Mouse (Mus musculus) midbrain, embryonic 12.5 days (tissue): ENCODE measurements around the gene Tmem184a. TPM values are rescaled to one million over a fixed set of nuclear protein-coding genes. Genes with fewer than 3 reads are reported as not detected.

ENCODE experiments used
- ATAC-seq: fragments of 200-750 bp; cut with Nextera tagmentation; 2 replicates; pipeline ENCODE4 v1.8.0; 2017; ENCODE audit warnings: low read depth, moderate TSS enrichment, moderate library complexity; ENCODE audit not compliant: low FRiP score
- H3K27ac ChIP-seq: fragments of 300-500 bp; sonication (generic); replicated peaks from 2 replicates; pipeline ENCODE4 v1.5.1; 2016; ENCODE audit warnings: mild to moderate bottlenecking
- H3K27me3 ChIP-seq: fragments of 300-500 bp; sonication (generic); 2 replicates; pipeline ENCODE4 v1.6.1; 2016; ENCODE audit warnings: mild to moderate bottlenecking
- H3K36me3 ChIP-seq: fragments of 300-500 bp; sonication (generic); 2 replicates; pipeline ENCODE4 v1.6.1; 2016
- H3K4me1 ChIP-seq: fragments of 300-500 bp; sonication (generic); 2 replicates; pipeline ENCODE4 v1.6.1; 2016
- H3K4me2 ChIP-seq: fragments of 300-500 bp; sonication (generic); replicated peaks from 2 replicates; pipeline ENCODE4 v1.6.1; 2016; ENCODE audit warnings: mild to moderate bottlenecking, moderate library complexity
- H3K4me3 ChIP-seq: fragments of 300-500 bp; sonication (generic); 2 replicates; pipeline ENCODE4 v1.5.1; 2016; ENCODE audit warnings: mild to moderate bottlenecking
- H3K9ac ChIP-seq: fragments of 300-500 bp; sonication (generic); replicated peaks from 2 replicates; pipeline ENCODE4 v1.6.1; 2016; ENCODE audit warnings: mild to moderate bottlenecking, moderate library complexity
- H3K9me3 ChIP-seq: fragments of 300-500 bp; sonication (generic); 2 replicates; pipeline ENCODE4 v1.6.1; 2016; ENCODE audit warnings: mild to moderate bottlenecking
- WGBS: fragments of 180-500 bp; shearing (Covaris S2); methylation state at CpG from one replicate; pipeline ENCODE4 v1.1.7; 2016; 5-methylcytosine and 5-hydroxymethylcytosine counted together
- polyA plus RNA-seq: library from polyadenylated mRNA; unstranded; fragments of >200 nt; fragmentation: Nextera tagmentation; extraction: Ambion mirVana; gene quantifications from 2 replicates; pipeline ENCODE4 v1.2.1, GENCODE M21; 2016

Tmem184a gene
- polyA plus RNA-seq, 1 experiment from 2014 or later, result 0.75 TPM

DNA sequence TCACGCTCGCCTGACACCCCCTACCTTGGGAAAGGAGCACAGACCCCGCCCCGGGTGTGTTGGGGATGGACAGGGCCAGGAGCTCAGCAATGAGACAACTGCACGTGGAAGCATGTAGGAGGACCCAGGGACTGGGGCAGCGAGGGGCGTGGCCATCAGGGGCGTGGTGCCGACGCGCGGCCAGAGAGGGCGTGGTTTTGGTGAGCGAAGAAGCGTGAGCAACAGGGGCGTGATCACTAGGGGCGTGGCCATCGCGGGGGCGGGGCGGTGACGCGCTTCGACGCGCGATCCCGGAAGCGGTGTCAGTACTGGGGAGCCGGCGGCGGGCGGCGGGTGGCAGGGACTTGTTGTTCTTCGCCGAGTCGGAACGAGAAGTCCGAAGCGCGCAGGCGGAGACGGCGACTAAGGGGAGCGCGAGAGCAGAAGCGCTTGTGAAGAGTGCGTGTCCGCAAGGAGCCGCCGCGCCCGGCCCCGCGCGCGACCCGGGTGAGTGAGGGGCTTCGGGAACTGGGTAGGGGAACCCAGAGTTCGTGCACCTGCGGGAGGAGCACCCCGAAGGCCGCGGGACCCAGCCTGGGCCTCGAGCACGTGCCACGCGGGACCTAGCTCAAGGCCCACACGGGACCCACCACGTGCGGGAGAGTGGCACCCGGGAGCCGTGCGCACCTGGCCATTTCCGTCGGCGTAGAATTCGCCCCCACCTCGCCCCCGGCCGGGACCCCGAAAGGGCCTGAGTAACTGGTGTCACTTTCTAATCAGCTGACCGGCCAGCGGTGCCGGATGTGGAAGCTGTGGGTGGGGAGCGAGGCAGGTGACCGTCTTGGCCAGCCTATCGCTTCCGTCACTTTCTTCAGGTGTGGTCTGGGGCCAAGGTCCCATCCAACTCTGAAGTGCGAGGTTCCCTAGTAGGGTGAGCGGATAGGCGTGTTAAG is 28.2 kb downstream of the Tmem184a start, which contains the start of gene Mafk:
Mafk (plus strand) TSS at position 287 of the 932 bp plus-strand sequence.
- Histone ChIP-seq H3K4me3 (peak within 1 kb of the TSS; percentile 79), H3K36me3 (no peaks in the 10 kb centered on the region), H3K27ac (peak within 1 kb of the TSS; percentile 15; the same call in 1 of the 2 replicates), H3K9me3 (no peaks in the 10 kb centered on the region), H3K9ac (peak within 1 kb of the TSS; percentile 68), H3K4me2 (peak within 1 kb of the TSS; percentile 92), H3K27me3 (peaks cover 42% of the 10 kb centered on the region), H3K4me1 (peaks cover 34% of the 10 kb centered on the region)
- under 1% methylated on average over 92 of the region's 92 CpGs for WGBS
- ATAC-seq, result peak; percentile 90

DNA sequence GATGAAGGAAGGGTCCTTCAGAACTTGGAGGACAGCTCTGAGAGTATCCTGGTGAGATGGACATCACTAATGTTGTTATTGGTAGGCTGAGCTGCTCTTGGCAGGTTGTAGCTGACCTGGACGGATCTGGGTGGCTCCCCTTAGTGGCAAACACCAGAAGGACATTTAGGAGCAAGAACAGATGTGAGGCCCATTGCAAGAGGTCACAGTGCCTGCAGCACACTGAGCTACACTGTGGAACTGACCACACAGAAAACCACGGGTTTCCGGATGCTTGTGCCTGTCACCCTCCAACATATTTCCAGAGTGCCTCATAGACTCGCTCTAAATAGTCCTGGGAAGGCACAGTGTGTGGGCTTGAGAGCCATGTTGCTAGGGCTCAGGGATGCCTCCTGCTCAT is 30.3 kb downstream of the Tmem184a start:
- no peak overlapping the region for H3K4me2 ChIP-seq
- H3K27ac ChIP-seq, result no peak overlapping the region
- H3K9me3 ChIP-seq, result no peaks in the 10 kb centered on the region
- peaks cover 22% of the 10 kb centered on the region for H3K4me1 ChIP-seq
- H3K27me3 ChIP-seq, result peaks cover 24% of the 10 kb centered on the region
- H3K4me3 ChIP-seq, result no peak overlapping the region
- no peak overlapping the region for H3K9ac ChIP-seq
- 58% methylated on average over 4 of the region's 4 CpGs for WGBS
- ATAC-seq, result no peak
- H3K36me3 ChIP-seq, result no peaks in the 10 kb centered on the region

DNA sequence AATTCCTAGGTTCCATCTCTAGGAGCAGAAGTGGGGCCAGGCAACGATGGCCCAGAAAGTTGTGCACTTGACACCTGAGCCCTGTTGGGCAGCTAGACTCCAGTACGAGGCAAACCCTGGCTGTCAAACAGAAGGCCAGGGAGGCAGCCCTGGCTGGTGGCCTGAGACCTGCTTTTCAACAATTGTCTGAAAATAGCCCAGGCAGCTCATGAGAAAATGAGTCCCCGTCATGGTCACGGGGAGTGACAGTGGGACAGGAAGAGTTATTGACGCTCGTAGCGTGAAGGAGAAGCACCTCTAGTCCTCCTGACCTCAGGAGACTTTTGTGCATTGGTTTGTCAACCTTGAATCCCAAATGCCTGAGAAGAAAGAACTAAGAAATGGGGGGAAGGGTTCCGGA is 38.3 kb downstream of the Tmem184a start:
- Histone ChIP-seq H3K9me3 (no peaks in the 10 kb centered on the region), H3K4me3 (no peak overlapping the region), H3K27ac (no peak overlapping the region), H3K4me1 (no peaks in the 10 kb centered on the region), H3K36me3 (no peaks in the 10 kb centered on the region), H3K4me2 (no peak overlapping the region), H3K27me3 (0 out of 2 replicates have a peak, but pooled peaks cover 4% of the 10 kb centered on the region), H3K9ac (no peak overlapping the region)
- ATAC-seq, result no peak
- 86% methylated on average over 8 of the region's 8 CpGs for WGBS

DNA sequence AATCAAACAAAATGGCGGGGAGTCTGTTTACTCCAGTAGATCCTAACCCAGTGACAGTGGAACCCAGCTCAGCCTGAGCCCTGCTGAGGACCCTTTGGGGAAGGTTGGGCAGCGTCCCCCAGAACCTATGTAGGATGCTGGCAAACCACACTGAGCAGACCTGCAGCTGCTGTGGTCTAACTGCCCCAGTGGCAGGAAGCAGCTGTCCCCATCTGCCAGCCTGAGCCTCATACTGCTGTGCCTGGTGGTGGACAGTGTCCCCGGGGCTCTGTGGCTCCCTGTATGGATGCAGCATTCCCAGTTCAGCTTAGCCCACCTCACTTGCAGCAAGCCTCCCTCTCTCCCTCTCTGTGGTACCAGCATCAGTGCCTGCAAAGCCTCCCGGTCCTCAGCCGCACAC is 42.8 kb downstream of the Tmem184a start:
- Histone ChIP-seq H3K4me2 (no peak overlapping the region), H3K36me3 (peaks cover 23% of the 10 kb centered on the region), H3K9ac (no peak overlapping the region), H3K9me3 (no peaks in the 10 kb centered on the region), H3K4me1 (peaks cover 11% of the 10 kb centered on the region), H3K27ac (no peak overlapping the region), H3K27me3 (no peaks in the 10 kb centered on the region), H3K4me3 (no peak overlapping the region)
- ATAC-seq, result no peak
- 83% methylated on average over 5 of the region's 5 CpGs for WGBS

DNA sequence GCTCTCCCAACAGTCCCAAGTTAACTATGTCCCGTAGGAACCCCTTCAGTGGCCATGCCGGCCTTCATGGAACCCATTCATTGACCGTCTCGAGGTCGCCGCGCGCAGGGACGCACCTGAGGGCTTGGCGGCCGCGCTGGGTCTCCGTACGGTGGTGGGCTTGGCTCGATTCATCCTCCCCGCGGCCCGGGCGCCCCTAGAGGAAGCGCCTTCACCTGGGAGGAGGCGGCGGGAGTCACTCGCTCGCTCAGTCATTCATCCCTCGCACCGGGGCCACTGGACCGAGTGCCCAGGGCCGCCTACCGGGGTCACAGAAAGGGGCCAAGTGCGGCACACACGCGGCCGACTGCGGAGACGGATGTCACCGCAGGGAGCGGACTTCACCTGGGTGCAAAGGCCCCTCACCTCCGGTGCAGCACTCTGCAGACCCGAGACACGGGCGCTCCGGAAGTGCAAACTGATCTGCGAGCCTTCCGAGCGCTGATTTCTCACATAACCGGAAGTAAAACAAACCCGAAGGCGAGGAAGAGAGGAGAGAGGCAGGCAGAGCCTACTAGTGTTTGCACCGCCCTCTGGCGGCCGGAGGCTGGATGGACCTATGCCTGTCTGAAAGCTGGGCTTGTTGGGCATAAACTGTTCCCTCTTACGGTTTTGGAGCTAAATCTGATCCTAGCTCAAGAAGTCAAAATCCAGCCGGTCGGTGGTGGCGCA is 44.3 kb downstream of the Tmem184a start, which contains the start of gene Ints1:
Ints1 (minus strand) TSS at position 459 of the 711 bp plus-strand sequence.
- H3K27ac ChIP-seq, result peak within 1 kb of the TSS; percentile 26; the same call in 1 of the 2 replicates
- H3K4me1 ChIP-seq, result peaks cover 11% of the 10 kb centered on the region
- WGBS, result under 1% methylated on average over 55 of the region's 55 CpGs
- no peaks in the 10 kb centered on the region for H3K27me3 ChIP-seq
- H3K9me3 ChIP-seq, result no peaks in the 10 kb centered on the region
- peak within 1 kb of the TSS; percentile 98 for H3K4me2 ChIP-seq
- ATAC-seq, result peak; percentile 88
- H3K9ac ChIP-seq, result peak within 1 kb of the TSS; percentile 77
- peaks cover 39% of the 10 kb centered on the region for H3K36me3 ChIP-seq
- H3K4me3 ChIP-seq, result peak within 1 kb of the TSS; percentile 75

DNA sequence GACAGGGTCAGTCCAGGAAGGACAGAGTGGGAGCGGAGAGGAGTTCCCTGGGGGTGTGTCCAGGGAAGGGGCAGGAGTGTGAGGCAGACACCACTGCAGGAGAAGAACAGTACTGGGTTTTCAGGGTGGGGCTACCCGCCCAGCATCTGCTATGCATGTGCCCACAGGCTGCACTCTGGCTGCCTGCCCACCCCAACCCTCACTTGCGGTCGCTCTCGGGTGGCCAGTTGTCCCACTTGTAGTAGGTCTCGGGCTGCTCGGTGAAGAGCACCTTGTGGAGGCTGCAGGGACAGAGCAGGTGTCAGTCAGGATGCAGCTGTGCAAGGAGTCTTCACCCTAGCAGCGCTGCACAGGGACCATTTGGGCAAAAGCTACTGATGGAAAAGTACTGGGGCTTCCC is 51.5 kb downstream of the Tmem184a start:
- H3K9ac ChIP-seq, result no peak overlapping the region
- H3K27me3 ChIP-seq, result no peaks in the 10 kb centered on the region
- H3K4me3 ChIP-seq, result no peak overlapping the region
- no peak overlapping the region for H3K27ac ChIP-seq
- no peak overlapping the region for H3K4me2 ChIP-seq
- WGBS, result 92% methylated on average over 8 of the region's 8 CpGs
- peaks cover 100% of the 10 kb centered on the region for H3K36me3 ChIP-seq
- H3K4me1 ChIP-seq, result no peaks in the 10 kb centered on the region
- H3K9me3 ChIP-seq, result no peaks in the 10 kb centered on the region
- ATAC-seq, result no peak

DNA sequence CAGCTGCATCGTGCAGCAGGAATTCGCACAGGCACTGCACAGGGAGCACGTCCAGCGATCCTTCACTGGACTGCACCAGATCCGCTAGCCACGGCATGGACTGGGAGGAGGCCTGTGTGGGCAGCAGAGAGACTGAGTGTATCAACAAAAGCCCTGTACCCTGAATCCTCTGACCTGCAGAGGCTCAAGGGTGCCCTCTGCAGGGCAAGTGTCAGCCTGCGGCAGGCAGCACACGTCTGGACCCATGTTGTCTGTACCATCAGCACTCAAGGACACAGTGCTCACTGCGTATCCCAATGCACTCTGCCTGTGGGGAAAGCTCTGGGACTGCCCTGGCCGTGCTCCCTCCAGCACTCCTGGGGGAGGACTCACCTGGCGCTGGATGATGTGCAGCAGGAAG is 55.4 kb downstream of the Tmem184a start:
- Histone ChIP-seq H3K27me3 (no peaks in the 10 kb centered on the region), H3K27ac (no peak overlapping the region), H3K4me1 (no peaks in the 10 kb centered on the region), H3K4me2 (no peak overlapping the region), H3K9me3 (no peaks in the 10 kb centered on the region), H3K9ac (no peak overlapping the region), H3K36me3 (peaks cover 100% of the 10 kb centered on the region), H3K4me3 (no peak overlapping the region)
- WGBS, result 77% methylated on average over 11 of the region's 11 CpGs
- peak; percentile 50; the same call in 1 of the 2 replicates for ATAC-seq

DNA sequence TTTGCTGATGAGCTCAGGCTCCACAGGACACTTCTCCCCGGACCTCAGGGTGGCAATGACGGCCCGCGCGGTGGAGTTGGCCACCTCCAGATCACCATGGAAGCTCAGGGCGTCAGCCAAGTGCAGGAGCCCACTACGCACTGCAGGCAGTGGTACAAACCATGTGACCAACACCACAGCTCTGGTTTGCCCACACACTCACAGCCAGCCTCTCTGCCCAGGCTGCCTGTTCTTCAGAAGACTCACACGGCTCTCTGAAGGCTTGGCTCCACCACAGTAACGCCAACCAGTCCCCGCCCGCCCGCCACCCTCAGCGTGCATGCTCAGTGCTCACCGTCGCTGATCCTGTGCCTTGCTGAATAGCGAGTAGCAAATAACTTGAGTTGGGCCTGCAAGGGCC is 61.6 kb downstream of the Tmem184a start:
- H3K27me3 ChIP-seq, result no peaks in the 10 kb centered on the region
- ATAC-seq, result no peak
- no peaks in the 10 kb centered on the region for H3K4me1 ChIP-seq
- H3K36me3 ChIP-seq, result peaks cover 100% of the 10 kb centered on the region
- H3K9me3 ChIP-seq, result no peaks in the 10 kb centered on the region
- no peak overlapping the region for H3K9ac ChIP-seq
- no peak overlapping the region for H3K4me2 ChIP-seq
- 86% methylated on average over 16 of the region's 16 CpGs for WGBS
- H3K27ac ChIP-seq, result no peak overlapping the region
- H3K4me3 ChIP-seq, result no peak overlapping the region

DNA sequence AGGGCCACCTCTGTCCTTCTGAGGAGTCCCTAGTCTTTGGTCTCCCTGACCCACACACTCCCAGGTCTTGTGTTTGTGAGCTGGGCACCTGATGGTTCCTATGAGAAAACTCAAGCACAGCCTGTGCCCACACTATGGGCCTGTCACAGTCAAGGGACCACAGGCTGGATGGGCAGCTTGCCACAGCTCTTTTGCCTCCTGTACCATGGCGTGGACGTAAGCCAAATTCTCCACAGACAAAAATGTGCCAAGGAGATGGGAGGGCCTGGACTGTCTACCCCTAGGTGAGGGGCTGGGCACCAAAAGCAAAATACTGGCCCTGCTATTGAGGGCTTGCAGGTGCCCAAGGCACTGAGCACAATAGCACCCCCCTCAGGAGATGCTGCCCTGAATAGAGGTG is 63.1 kb downstream of the Tmem184a start:
- peaks cover 100% of the 10 kb centered on the region for H3K36me3 ChIP-seq
- no peak for ATAC-seq
- WGBS, result 97% methylated on average over 2 of the region's 2 CpGs

DNA sequence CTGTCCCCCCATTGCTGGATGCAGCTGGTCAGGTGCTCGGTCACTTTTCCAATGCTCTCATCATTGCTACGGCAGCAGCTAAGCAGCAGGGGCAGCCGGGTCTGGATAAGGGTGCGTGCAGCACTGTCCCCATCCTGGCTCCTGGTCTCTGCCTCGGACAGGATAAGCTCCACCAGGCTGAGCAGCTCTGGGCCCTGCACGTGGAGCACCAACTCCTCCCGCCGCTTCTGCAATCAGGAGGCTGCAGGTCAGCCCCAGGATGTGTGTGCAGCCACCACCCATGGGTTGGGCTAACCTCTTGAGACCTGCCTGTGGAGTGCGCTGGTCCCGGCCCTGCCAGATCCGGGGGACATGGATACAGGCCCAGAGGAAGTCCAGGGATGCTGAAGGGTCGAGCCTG is 63.6 kb downstream of the Tmem184a start:
- H3K4me3 ChIP-seq, result no peak overlapping the region
- H3K4me2 ChIP-seq, result no peak overlapping the region
- WGBS, result 92% methylated on average over 12 of the region's 12 CpGs
- H3K4me1 ChIP-seq, result no peaks in the 10 kb centered on the region
- H3K9me3 ChIP-seq, result no peaks in the 10 kb centered on the region
- peaks cover 100% of the 10 kb centered on the region for H3K36me3 ChIP-seq
- no peak for ATAC-seq
- H3K9ac ChIP-seq, result no peak overlapping the region
- H3K27me3 ChIP-seq, result no peaks in the 10 kb centered on the region
- H3K27ac ChIP-seq, result no peak overlapping the region

More for the DNA sequence above, 63.1 kb downstream of the Tmem184a start:
- Histone ChIP-seq H3K27me3 (no peaks in the 10 kb centered on the region), H3K4me1 (no peaks in the 10 kb centered on the region), H3K9me3 (no peaks in the 10 kb centered on the region), H3K9ac (no peak overlapping the region), H3K4me3 (no peak overlapping the region), H3K27ac (no peak overlapping the region), H3K4me2 (no peak overlapping the region)

DNA sequence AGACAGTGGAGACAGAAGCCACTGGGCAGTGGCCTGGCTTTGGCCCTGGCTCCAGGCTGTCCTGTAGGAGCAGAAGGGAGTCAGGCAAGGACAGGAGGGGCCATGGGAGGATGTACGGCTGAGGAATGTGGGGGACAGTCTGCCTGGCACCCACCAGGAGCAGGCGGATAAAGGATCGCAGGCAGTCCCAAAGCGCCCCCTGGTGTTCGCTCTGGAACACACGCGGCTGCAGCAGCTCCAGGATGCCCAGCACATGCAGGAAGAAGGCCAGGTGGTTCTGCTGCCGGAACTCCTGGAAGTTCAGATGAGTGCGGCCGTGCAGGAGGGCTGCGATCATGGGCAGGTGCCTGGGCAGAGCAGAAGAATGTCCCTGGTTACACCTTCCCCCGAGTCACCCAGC is 65.0 kb downstream of the Tmem184a start:
- no peak for ATAC-seq
- no peaks in the 10 kb centered on the region for H3K27me3 ChIP-seq
- no peak overlapping the region for H3K4me3 ChIP-seq
- no peak overlapping the region for H3K4me2 ChIP-seq
- H3K27ac ChIP-seq, result no peak overlapping the region
- peaks cover 96% of the 10 kb centered on the region for H3K36me3 ChIP-seq
- WGBS, result 37% methylated on average over 12 of the region's 12 CpGs
- no peaks in the 10 kb centered on the region for H3K9me3 ChIP-seq
- no peak overlapping the region for H3K9ac ChIP-seq
- H3K4me1 ChIP-seq, result no peaks in the 10 kb centered on the region
